Mouse (Mus musculus) myocyte (in vitro differentiated cells): ENCODE data around the gene E130114P18Rik. TPM values are rescaled to one million over a fixed set of nuclear protein-coding genes. Genes with fewer than 3 reads are reported as not detected.

Experiments
- H3K27me3 ChIP-seq: one replicate; pipeline ENCODE4 v1.6.1; 2011; ENCODE audit not compliant: control insufficient read depth, insufficient read depth, insufficient read length
- H3K36me3 ChIP-seq: one replicate; pipeline ENCODE4 v1.6.1; 2011; ENCODE audit not compliant: control insufficient read depth, insufficient read depth
- H3K4me2 ChIP-seq: one replicate; pipeline ENCODE4 v1.6.1; 2011; ENCODE audit warnings: low read depth, control low read depth
- H3K4me3 ChIP-seq: one replicate; pipeline ENCODE4 v1.5.1; 2011; ENCODE audit warnings: mild to moderate bottlenecking, control low read depth, moderate library complexity
- H3K79me2 ChIP-seq: one replicate; pipeline ENCODE4 v1.6.1; 2011; ENCODE audit not compliant: control insufficient read depth, insufficient read depth
- H3ac ChIP-seq: one replicate; pipeline ENCODE4 v1.6.1; 2011; ENCODE audit not compliant: control insufficient read depth, insufficient read length
- CEBPB ChIP-seq: IDR thresholded peaks from 2 replicates; pipeline ENCODE4 v1.6.1; 2011; ENCODE audit warnings: mild to moderate bottlenecking, moderate library complexity; ENCODE audit not compliant: poor library complexity, insufficient read depth, severe bottlenecking
- E2F4 ChIP-seq: IDR thresholded peaks from one replicate; pipeline ENCODE4 v1.6.1; 2011; ENCODE audit warnings: mild to moderate bottlenecking, control low read depth, moderate library complexity; ENCODE audit not compliant: insufficient read depth
- MAX ChIP-seq: IDR thresholded peaks from one replicate; pipeline ENCODE4 v1.6.1; 2011; ENCODE audit warnings: low read depth, mild to moderate bottlenecking, control low read depth
- MYOD1 ChIP-seq, 3 experiments: IDR thresholded peaks; one replicate each; pipeline ENCODE4 v1.6.1; 2011; ENCODE audit warnings: control low read depth in 2 of 3, low read depth in 2 of 3, mild to moderate bottlenecking in 2 of 3, moderate library complexity in 1 of 3; ENCODE audit not compliant: insufficient read length in 2 of 3, control insufficient read depth in 1 of 3
- MYOG ChIP-seq, 3 experiments: IDR thresholded peaks; one replicate each; pipeline ENCODE4 v1.6.1; 2011; ENCODE audit warnings: control low read depth in 2 of 3, low read depth in 2 of 3, mild to moderate bottlenecking in 2 of 3; ENCODE audit not compliant: insufficient read length in 2 of 3, control insufficient read depth in 1 of 3, insufficient read depth in 1 of 3
- POLR2A ChIP-seq: IDR thresholded peaks from one replicate; pipeline ENCODE4 v1.6.1; 2011; ENCODE audit warnings: low read depth, mild to moderate bottlenecking, control low read depth, moderate library complexity; ENCODE audit not compliant: insufficient read length
- POLR2AphosphoS2 ChIP-seq: IDR thresholded peaks from one replicate; pipeline ENCODE4 v1.6.1; 2011; ENCODE audit warnings: low read depth, control low read depth; ENCODE audit not compliant: insufficient read length
- REST ChIP-seq: IDR thresholded peaks from one replicate; pipeline ENCODE4 v1.6.1; 2011; ENCODE audit warnings: mild to moderate bottlenecking, control low read depth, moderate library complexity; ENCODE audit not compliant: insufficient read depth, insufficient read length
- SRF ChIP-seq: IDR thresholded peaks from one replicate; pipeline ENCODE4 v1.6.1; 2011; ENCODE audit warnings: low read depth; ENCODE audit not compliant: control insufficient read depth, insufficient read length
- TCF12 ChIP-seq: IDR thresholded peaks from one replicate; pipeline ENCODE4 v1.6.1; 2011; ENCODE audit warnings: mild to moderate bottlenecking, control low read depth; ENCODE audit not compliant: poor library complexity, insufficient read depth, severe bottlenecking
- TCF3 ChIP-seq: IDR thresholded peaks from one replicate; pipeline ENCODE4 v1.6.1; 2011; ENCODE audit warnings: low read depth, control low read depth; ENCODE audit not compliant: insufficient read length
- USF1 ChIP-seq: IDR thresholded peaks from one replicate; pipeline ENCODE4 v1.6.1; 2011; ENCODE audit warnings: low read depth, mild to moderate bottlenecking, control low read depth, moderate library complexity
- polyA plus RNA-seq: library from polyadenylated mRNA; unstranded; fragments of >200 nt; fragmentation: generic; extraction: Trizol; gene quantifications from one replicate; pipeline ENCODE4 v1.2.1, GENCODE M21; 2012; ENCODE audit warnings: missing spikeins

Gene E130114P18Rik
- polyA plus RNA-seq, 1 experiment: not detected

DNA sequence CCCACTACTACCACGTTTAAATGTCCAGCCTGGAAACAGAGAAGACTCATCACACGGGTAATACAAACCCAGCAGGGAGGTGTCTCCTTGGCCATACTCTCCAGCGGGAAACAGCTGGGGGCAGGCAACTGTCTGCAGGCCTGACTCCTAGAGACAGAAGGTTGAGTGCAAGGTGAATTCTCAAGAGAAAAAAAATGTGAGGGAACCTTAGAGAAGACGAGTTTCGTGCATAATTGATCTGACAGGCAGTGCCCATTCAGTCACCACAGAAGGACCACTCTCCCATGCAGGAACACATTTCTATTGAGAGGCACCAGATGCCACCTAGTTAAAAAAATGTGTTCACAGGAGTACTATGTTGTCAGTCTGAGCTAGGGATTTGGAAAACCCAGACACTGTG lies 105.4 kb downstream of the E130114P18Rik start:
- H3K36me3 ChIP-seq: no peaks in the 10 kb centered on the region
- no peak overlapping the region for H3ac ChIP-seq
- no peak overlapping the region for H3K4me2 ChIP-seq
- TF ChIP-seq MYOD1 (IDR thresholded peaks at IDR 0.05; ENCODE audit: control insufficient read depth in 1 of 3, insufficient read length in 2 of 3, low read depth in 2 of 3) (no peak), SRF (no peak), USF1 (no peak), MAX (no peak), CEBPB (no peak), MYOG (IDR thresholded peaks at IDR 0.05; ENCODE audit: control insufficient read depth in 1 of 3, insufficient read depth in 1 of 3, insufficient read length in 2 of 3, low read depth in 2 of 3) (no peak), POLR2AphosphoS2 (no peak), TCF3 (no peak), E2F4 (no peak), TCF12 (no peak), REST (no peak)
- no peak overlapping the region for H3K4me3 ChIP-seq
- H3K79me2 ChIP-seq: no peaks in the 10 kb centered on the region
- H3K27me3 ChIP-seq: no peaks in the 10 kb centered on the region

DNA sequence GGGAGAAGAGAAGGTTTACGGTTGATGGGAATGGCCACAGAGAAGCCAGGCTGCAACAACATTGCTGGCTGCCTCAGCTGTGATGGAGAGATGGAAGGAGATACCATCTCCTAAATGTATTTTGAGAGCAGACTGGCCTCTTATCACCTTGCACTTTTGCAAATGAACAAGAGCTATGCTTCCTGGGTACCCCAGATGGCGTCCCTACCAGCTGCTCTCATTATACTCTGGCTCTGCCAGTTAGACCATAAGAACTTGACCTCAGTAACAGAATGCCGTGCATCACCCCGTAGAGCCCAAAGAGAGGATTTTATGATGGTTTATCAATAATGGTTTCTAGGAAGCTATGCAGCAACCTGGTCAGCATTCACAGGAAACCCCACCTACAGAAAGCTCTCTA lies 106.0 kb downstream of the E130114P18Rik start:
- no peak overlapping the region for H3ac ChIP-seq

DNA sequence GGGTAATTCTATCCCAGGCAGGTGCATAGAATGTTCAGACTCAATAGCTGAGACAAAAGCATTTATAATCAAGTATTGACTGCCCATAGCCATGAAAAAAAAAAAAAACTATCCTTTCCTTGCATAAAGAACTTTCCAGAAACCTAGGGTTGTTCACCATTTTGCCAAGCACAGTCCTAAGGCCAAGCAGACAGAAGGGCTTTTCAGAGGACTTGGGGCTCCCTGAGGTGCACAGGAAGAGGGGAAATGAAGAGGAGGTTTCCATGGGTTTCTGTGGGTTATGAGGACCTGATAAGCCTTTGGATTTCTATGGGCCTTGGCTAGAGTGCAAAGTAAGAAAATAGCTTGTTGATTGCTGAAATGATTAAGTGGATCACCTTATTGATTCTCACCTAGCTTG lies 107.5 kb downstream of the E130114P18Rik start:
- H3K4me2 ChIP-seq: no peak overlapping the region
- TF ChIP-seq SRF: no peak
- no peak for TF ChIP-seq MYOG (IDR thresholded peaks at IDR 0.05; ENCODE audit: control insufficient read depth in 1 of 3, insufficient read depth in 1 of 3, insufficient read length in 2 of 3, low read depth in 2 of 3)
- TF ChIP-seq MYOD1 (IDR thresholded peaks at IDR 0.05; ENCODE audit: control insufficient read depth in 1 of 3, insufficient read length in 2 of 3, low read depth in 2 of 3): no peak
- TF ChIP-seq POLR2AphosphoS2: no peak
- TF ChIP-seq TCF12: no peak
- no peak for TF ChIP-seq USF1
- TF ChIP-seq CEBPB: no peak
- no peak for TF ChIP-seq MAX
- no peak for TF ChIP-seq E2F4
- TF ChIP-seq POLR2A: no peak
- TF ChIP-seq REST: no peak
- TF ChIP-seq TCF3: no peak

More for the DNA sequence above, 106.0 kb downstream of the E130114P18Rik start:
- H3K4me2 ChIP-seq: no peak overlapping the region
- H3K27me3 ChIP-seq: no peaks in the 10 kb centered on the region
- H3K79me2 ChIP-seq: no peaks in the 10 kb centered on the region
- TF ChIP-seq MAX (no peak), TCF3 (no peak), SRF (no peak), MYOD1 (IDR thresholded peaks at IDR 0.05; ENCODE audit: control insufficient read depth in 1 of 3, insufficient read length in 2 of 3, low read depth in 2 of 3) (no peak), POLR2AphosphoS2 (no peak), CEBPB (no peak), REST (no peak), MYOG (IDR thresholded peaks at IDR 0.05; ENCODE audit: control insufficient read depth in 1 of 3, insufficient read depth in 1 of 3, insufficient read length in 2 of 3, low read depth in 2 of 3) (no peak), POLR2A (no peak), E2F4 (no peak), USF1 (no peak), TCF12 (no peak)
- no peaks in the 10 kb centered on the region for H3K36me3 ChIP-seq
- no peak overlapping the region for H3K4me3 ChIP-seq

GRCm38 (mm10) chr4:97669808-97670207 lies 108.1 kb downstream of the E130114P18Rik start:
- Histone ChIP-seq H3K36me3 (no peaks in the 10 kb centered on the region), H3ac (no peak overlapping the region), H3K79me2 (no peaks in the 10 kb centered on the region), H3K27me3 (no peaks in the 10 kb centered on the region), H3K4me2 (no peak overlapping the region), H3K4me3 (no peak overlapping the region)
- TF ChIP-seq USF1: no peak

More for the DNA sequence above, 107.5 kb downstream of the E130114P18Rik start:
- Histone ChIP-seq H3K36me3 (no peaks in the 10 kb centered on the region), H3K27me3 (no peaks in the 10 kb centered on the region), H3K4me3 (no peak overlapping the region), H3K79me2 (no peaks in the 10 kb centered on the region), H3ac (no peak overlapping the region)

DNA sequence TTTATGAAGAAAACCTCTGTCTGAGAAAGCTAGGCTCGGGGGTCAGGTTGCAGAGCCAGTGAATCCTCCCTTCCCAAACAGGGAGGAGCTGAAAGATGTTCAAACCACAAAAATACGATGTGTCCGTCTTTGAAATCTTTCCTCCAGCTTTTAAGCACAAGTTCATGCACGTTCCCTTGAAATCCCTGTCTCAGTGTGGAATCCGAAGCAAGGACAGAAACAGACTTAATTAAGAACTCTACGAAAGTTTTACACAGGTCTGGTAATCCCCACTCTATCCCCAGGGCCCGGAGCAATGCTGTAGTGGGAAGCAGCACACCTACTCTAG lies 112.5 kb downstream of the E130114P18Rik start:
- no peaks in the 10 kb centered on the region for H3K36me3 ChIP-seq
- H3K27me3 ChIP-seq: no peaks in the 10 kb centered on the region
- no peaks in the 10 kb centered on the region for H3K79me2 ChIP-seq
- H3ac ChIP-seq: no peak overlapping the region
- no peak overlapping the region for H3K4me3 ChIP-seq
- TF ChIP-seq TCF12: no peak
- TF ChIP-seq E2F4: no peak
- H3K4me2 ChIP-seq: no peak overlapping the region
